Mouse (Mus musculus): ENCODE results near the gene Cfhr2.
"Not testable (repeated sequence)": the region's sequence is repeated elsewhere in the genome, so short reads cannot be mapped to it uniquely, and the experiment has no call there.

Cfhr2 gene

GRCm38 (mm10) chr1:139858548-139858947, at the start of gene Cfhr2:
Gene Cfhr2, minus strand, starts transcription at chr1:139858702.
- DNase-seq = no peak

- no peak for DNase-seq
Measured at GRCm38 (mm10) chr1:139863751-139864150, 5.2 kb upstream of the Cfhr2 start.

- DNase-seq = no peak
Measured at GRCm38 (mm10) chr1:139860176-139860575, 1.7 kb upstream of the Cfhr2 start.

- no peak for DNase-seq
Measured at GRCm38 (mm10) chr1:139839699-139840098, 18.8 kb downstream of the Cfhr2 start.

- DNase-seq = no peak
Measured at GRCm38 (mm10) chr1:139839290-139839689, 19.2 kb downstream of the Cfhr2 start.

- no peak for DNase-seq
Measured at GRCm38 (mm10) chr1:139808594-139808993, 49.9 kb downstream of the Cfhr2 start.

GRCm38 (mm10) chr1:139781143-139781542, 77.4 kb downstream of the Cfhr2 start, which contains the start of gene Gm4788:
Gene Gm4788, minus strand, starts transcription at chr1:139781243.
- no peak for DNase-seq

- DNase-seq = not testable (repeated sequence)
Measured at GRCm38 (mm10) chr1:139769913-139770312, 88.6 kb downstream of the Cfhr2 start.

Measured in thymus, postnatal 36 days (tissue).